Mouse (Mus musculus) liver, adult 2 months (tissue): ENCODE data around the gene P3h4. TPM values are rescaled to one million over a fixed set of nuclear protein-coding genes. Genes with fewer than 3 reads are reported as not detected.

Experiments used
- DNase-seq: peaks from one replicate; pipeline ENCODE4 v3.0.0-alpha.2; 2011; ENCODE audit warnings: low read depth, low spot score; ENCODE audit errors: extremely low read depth
- H3K27ac ChIP-seq: fragments of 200-500 bp; replicated peaks from 2 replicates; pipeline ENCODE4 v1.5.1; 2012; ENCODE audit warnings: low read depth, mild to moderate bottlenecking, control low read depth, inconsistent platforms, low read length; ENCODE audit not compliant: insufficient read depth
- H3K27me3 ChIP-seq: fragments of 200-500 bp; 2 replicates; pipeline ENCODE4 v1.6.1; 2012; ENCODE audit warnings: mild to moderate bottlenecking, moderate library complexity, low read length, inconsistent platforms; ENCODE audit not compliant: control insufficient read depth, insufficient read depth
- H3K36me3 ChIP-seq: fragments of 200-500 bp; 2 replicates; pipeline ENCODE4 v1.6.1; 2012; ENCODE audit warnings: low read length, inconsistent platforms; ENCODE audit not compliant: control insufficient read depth, insufficient read depth
- H3K4me1 ChIP-seq: fragments of 200-500 bp; 2 replicates; pipeline ENCODE4 v1.6.1; 2011; ENCODE audit warnings: low read length; ENCODE audit not compliant: control insufficient read depth, insufficient read depth
- H3K4me3 ChIP-seq: fragments of 200-500 bp; 2 replicates; pipeline ENCODE4 v1.5.1; 2011; ENCODE audit warnings: low read depth, mild to moderate bottlenecking, control low read depth, low read length, moderate library complexity; ENCODE audit not compliant: insufficient read depth
- H3K79me2 ChIP-seq: fragments of 200-500 bp; 2 replicates; pipeline ENCODE4 v1.6.1; 2012; ENCODE audit warnings: inconsistent platforms, mild to moderate bottlenecking, low read length, moderate library complexity; ENCODE audit not compliant: control insufficient read depth, insufficient read depth
- H3K9ac ChIP-seq: fragments of 200-500 bp; 2 replicates; pipeline ENCODE4 v1.6.1; 2012; ENCODE audit warnings: low read depth, mild to moderate bottlenecking, control low read depth, inconsistent platforms, low read length
- CTCF ChIP-seq: fragments of 200-500 bp; IDR thresholded peaks from 2 replicates; pipeline ENCODE4 v1.5.1; 2011; ENCODE audit warnings: low read depth, low read length, control low read depth
- POLR2A ChIP-seq: fragments of 200-500 bp; IDR thresholded peaks from 2 replicates; pipeline ENCODE4 v1.6.1; 2011; ENCODE audit warnings: low read length, control low read depth; ENCODE audit not compliant: insufficient read depth; ENCODE audit errors: extremely low read depth
- WGBS: fragments of 180-500 bp; shearing (Covaris S2); methylation state at CpG from one replicate; pipeline ENCODE4 v1.1.7; 2018; 5-methylcytosine and 5-hydroxymethylcytosine counted together
- polyA plus RNA-seq: library from polyadenylated mRNA; depleted of rRNA; stranded (reverse); fragments of >200 nt; gene quantifications from 2 replicates; pipeline ENCODE4 v1.2.3, GENCODE M21; 2012
- total RNA-seq: library from RNA; depleted of rRNA; stranded (reverse); fragments of >200 nt; gene quantifications from 2 replicates; pipeline ENCODE4 v1.2.3, GENCODE M21; 2014

Gene P3h4
- total and polyA plus RNA-seq, 2 experiments = 1.2 TPM

DNA sequence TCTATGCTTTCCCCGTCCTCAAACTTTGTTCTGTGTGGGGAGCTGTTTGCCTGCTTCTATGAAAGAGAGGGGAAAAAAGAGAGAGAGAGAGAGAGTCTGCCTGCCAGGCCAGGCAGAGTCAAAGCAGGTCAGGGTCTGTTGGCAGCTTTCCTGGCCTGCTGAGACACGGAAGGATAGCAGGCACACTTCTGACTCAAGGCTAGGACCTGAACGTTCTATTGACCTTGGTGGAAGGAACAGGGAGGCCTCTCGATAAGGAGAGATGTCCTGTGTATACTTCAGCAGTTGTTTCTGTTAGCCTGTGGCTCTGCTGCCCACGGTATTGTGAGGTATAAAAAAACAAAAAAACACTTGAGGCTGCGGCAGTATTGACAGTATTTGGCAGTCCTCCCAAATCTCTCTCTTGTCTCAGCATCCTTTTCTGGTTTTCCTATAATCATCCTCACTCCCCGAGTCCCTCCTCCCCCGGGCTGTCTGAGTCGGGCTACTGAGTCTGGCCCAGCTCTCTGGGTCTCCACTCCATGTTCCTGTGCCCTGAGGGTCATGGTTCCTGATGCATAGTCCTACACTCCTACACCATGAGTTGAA lies 14.1 kb upstream of the P3h4 start:
- no peak for TF ChIP-seq CTCF
- TF ChIP-seq POLR2A = no peak
- no peaks in the 10 kb centered on the region for H3K4me1 ChIP-seq
- H3K79me2 ChIP-seq = no peaks in the 10 kb centered on the region
- no peak for DNase-seq
- no peak overlapping the region for H3K4me3 ChIP-seq
- no peaks in the 10 kb centered on the region for H3K36me3 ChIP-seq
- H3K27me3 ChIP-seq = no peaks in the 10 kb centered on the region
- no peak overlapping the region for H3K9ac ChIP-seq
- 57% methylated on average over 9 of the region's 9 CpGs for WGBS
- no peak overlapping the region for H3K27ac ChIP-seq

DNA sequence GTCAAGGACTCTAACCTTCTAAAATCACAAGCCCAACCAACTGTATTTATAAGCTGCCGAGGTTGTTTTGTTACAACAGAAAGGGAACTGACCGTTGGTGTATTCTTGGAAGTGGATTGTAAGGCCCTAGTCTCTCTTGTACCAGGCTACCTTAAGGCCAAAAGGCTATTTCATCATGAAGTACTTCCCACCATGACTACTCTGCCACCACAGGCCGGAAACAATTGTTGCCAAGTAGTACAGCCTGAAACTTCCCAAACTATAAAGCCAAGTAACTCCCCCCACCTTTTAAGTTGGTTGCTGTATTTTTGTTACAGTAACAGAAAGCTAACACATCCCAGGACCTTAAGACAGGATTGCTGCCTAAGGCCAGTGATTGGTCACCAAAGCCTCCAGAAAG lies 12.2 kb upstream of the P3h4 start:
- no peak overlapping the region for H3K27ac ChIP-seq
- WGBS = 84% methylated on average over 3 of the region's 3 CpGs
- no peaks in the 10 kb centered on the region for H3K36me3 ChIP-seq
- TF ChIP-seq POLR2A (no peak), CTCF (no peak)
- H3K27me3 ChIP-seq = no peaks in the 10 kb centered on the region
- no peak overlapping the region for H3K9ac ChIP-seq
- no peaks in the 10 kb centered on the region for H3K79me2 ChIP-seq
- no peaks in the 10 kb centered on the region for H3K4me1 ChIP-seq
- no peak overlapping the region for H3K4me3 ChIP-seq
- no peak for DNase-seq

DNA sequence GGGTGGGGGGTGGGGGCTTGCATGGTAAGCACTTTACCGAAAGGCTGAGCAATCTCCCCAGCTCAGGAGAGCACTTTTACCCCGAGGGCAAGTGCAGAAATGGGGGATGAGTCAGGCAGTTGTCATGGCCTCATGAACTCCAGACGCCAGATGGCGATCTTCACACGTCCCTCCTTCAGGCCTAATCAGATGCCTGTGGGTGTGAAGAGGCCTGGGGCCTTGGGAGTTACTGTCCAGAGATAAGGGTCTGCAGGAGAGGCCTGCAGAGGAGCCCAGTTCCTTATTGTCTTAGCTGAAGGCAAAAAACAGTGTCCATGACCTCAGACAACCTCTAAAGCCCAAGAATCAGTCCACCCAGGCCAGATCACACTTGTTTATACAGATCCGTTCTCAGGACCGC lies 11.2 kb upstream of the P3h4 start:
- Histone ChIP-seq H3K36me3 (no peaks in the 10 kb centered on the region), H3K4me3 (no peak overlapping the region), H3K27me3 (no peaks in the 10 kb centered on the region), H3K27ac (no peak overlapping the region), H3K9ac (no peak overlapping the region), H3K4me1 (no peaks in the 10 kb centered on the region), H3K79me2 (no peaks in the 10 kb centered on the region)
- 53% methylated on average over 7 of the region's 7 CpGs for WGBS
- TF ChIP-seq CTCF (peak; percentile 81), POLR2A (no peak)
- peak; percentile 45 for DNase-seq

DNA sequence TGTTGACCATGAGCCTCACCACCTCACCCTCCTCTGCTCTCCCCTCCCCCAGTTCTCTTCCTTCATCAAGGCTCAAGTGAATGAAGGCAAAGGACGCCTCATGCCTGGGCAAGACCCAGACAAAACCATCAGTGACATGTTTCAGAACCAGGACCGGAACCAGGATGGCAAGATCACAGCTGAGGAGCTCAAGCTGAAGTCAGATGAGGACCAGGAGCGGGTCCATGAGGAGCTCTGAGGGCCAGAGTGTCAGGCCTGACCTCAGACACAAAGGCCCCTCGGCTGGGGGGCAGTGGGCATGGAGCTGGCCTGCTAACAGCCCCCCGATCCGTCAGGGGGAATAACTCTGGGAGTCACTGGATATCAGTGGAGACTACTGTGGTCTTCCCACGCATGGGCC lies 9.2 kb upstream of the P3h4 start:
- no peak overlapping the region for H3K27ac ChIP-seq
- WGBS = 94% methylated on average over 7 of the region's 7 CpGs
- no peaks in the 10 kb centered on the region for H3K4me1 ChIP-seq
- DNase-seq = no peak
- H3K79me2 ChIP-seq = no peaks in the 10 kb centered on the region
- H3K9ac ChIP-seq = no peak overlapping the region
- no peak for TF ChIP-seq POLR2A
- no peak for TF ChIP-seq CTCF
- H3K36me3 ChIP-seq = no peaks in the 10 kb centered on the region
- no peaks in the 10 kb centered on the region for H3K27me3 ChIP-seq
- no peak overlapping the region for H3K4me3 ChIP-seq

DNA sequence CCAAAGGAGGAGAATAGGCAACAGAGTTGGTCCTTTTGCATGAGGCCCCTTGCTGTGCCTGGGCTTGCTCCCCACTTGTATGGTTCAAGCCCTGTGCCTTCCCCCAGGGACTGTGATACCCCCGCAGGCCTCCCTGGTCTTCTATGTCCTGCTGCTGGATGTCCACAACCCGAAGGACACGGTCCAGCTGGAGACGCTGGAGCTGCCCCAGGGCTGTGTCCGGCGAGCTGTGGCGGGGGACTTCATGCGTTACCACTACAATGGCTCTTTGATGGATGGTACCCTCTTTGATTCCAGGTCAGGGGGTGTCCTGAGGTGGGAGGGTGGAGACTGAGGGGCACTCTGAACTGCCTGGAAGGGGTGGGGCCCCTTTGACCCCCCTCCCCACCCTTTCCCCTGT lies 6.9 kb upstream of the P3h4 start:
- H3K79me2 ChIP-seq = no peaks in the 10 kb centered on the region
- no peak for DNase-seq
- H3K9ac ChIP-seq = no peak overlapping the region
- no peak overlapping the region for H3K4me3 ChIP-seq
- WGBS = 92% methylated on average over 8 of the region's 8 CpGs
- H3K27me3 ChIP-seq = no peaks in the 10 kb centered on the region
- H3K27ac ChIP-seq = no peak overlapping the region
- no peak for TF ChIP-seq CTCF
- TF ChIP-seq POLR2A = no peak
- no peaks in the 10 kb centered on the region for H3K36me3 ChIP-seq
- no peaks in the 10 kb centered on the region for H3K4me1 ChIP-seq

DNA sequence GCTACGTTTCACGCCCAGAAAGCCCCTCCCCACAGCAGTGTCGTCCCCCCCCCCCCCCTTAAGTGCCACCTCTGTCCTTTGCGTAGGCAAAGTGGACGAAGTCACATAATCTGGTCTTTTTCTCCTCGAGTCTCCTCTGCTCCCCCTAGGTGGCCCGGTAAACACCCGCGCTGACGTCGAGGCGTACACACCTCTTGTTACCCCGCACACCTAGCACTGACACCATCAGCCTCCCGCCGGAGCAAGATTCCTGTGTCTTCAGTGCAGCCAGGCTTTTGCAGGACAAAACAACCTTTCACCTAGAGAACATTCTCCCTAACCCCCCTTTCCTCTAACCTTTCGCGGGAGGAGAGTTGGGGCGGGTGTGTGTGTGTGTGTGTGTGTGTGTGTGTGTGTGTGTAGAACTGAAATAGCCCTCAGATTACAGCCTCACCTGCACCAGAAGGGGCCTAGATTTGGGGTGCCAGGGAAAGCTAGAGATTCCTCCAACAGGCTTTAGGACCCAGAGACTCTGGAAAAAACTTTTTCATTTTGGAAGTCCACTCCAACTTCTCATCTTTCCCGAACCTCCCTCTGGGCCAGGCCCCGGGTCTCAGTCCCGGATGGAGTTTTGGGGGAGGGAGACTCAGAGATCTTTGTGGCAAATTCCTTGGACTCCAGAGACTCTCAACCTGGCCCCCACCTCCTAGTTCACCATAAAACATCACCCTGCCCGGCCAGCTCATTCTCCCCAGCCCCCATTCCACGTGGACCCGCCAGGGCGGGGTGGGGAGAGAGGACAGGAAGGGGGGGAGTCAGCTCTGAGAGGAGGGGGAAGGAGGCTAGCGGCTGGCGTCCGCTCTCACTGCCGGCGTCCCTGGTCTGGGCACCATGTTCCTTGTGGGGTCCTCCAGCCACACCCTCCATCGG lies 532 bp upstream of the P3h4 start, which contains the start of gene Fkbp10:
Gene Fkbp10, plus strand, starts transcription at position 784 of the 909 bp plus-strand sequence.
- no peak for TF ChIP-seq CTCF
- no peak for TF ChIP-seq POLR2A
- 12% methylated on average over 31 of the region's 31 CpGs for WGBS
- no peaks in the 10 kb centered on the region for H3K27me3 ChIP-seq
- no peak for DNase-seq
- peak within 1 kb of the TSS; percentile 64 for H3K9ac ChIP-seq
- no peaks in the 10 kb centered on the region for H3K79me2 ChIP-seq
- H3K36me3 ChIP-seq = no peaks in the 10 kb centered on the region
- 0 out of 2 replicates have a peak, but pooled peaks cover 4% of the 10 kb centered on the region for H3K4me1 ChIP-seq
- H3K4me3 ChIP-seq = peak within 1 kb of the TSS; percentile 63
- H3K27ac ChIP-seq = 0 out of 2 replicates have a peak within 1 kb of the TSS, but pooled peaks have one; percentile 0
